Mouse (Mus musculus) heart, embryonic 14.5 days (tissue): Measurements from ENCODE around the gene Traf3ip3. TPM values are rescaled to one million over a fixed set of nuclear protein-coding genes. Genes with fewer than 3 reads are reported as not detected.
A peak's percentile ranks its signal among the peaks of the same experiment; 100 is the strongest.

Experiments
- ATAC-seq: fragments of 200-750 bp; cut with Nextera tagmentation; 2 replicates; pipeline ENCODE4 v1.8.0; 2017; ENCODE audit warnings: low read depth, moderate TSS enrichment; ENCODE audit not compliant: insufficient number of reproducible peaks, insufficient read depth, low FRiP score
- H3K27ac ChIP-seq, 2 experiments: fragments of 200-500 bp in 1 of 2; fragments of 300-500 bp in 1 of 2; sonication (generic) in 1 of 2; replicated peaks in 1 of 2; 2 replicates each; pipeline ENCODE4 v1.5.1; 2012 to 2014; ENCODE audit warnings: low read depth in 2 of 2, low read length in 2 of 2, control low read depth in 1 of 2, mild to moderate bottlenecking in 1 of 2, mixed read lengths in 1 of 2; ENCODE audit not compliant: control insufficient read depth in 1 of 2, insufficient read depth in 1 of 2
- H3K27me3 ChIP-seq: fragments of 300-500 bp; sonication (generic); 2 replicates; pipeline ENCODE4 v1.6.1; 2014; ENCODE audit warnings: mild to moderate bottlenecking, low read length, control low read depth; ENCODE audit not compliant: control insufficient read depth, insufficient read depth
- H3K36me3 ChIP-seq: fragments of 300-500 bp; sonication (generic); 2 replicates; pipeline ENCODE4 v1.6.1; 2014; ENCODE audit warnings: mild to moderate bottlenecking, control low read depth, low read length, mixed read lengths; ENCODE audit not compliant: control insufficient read depth, insufficient read depth
- H3K4me1 ChIP-seq, 2 experiments: fragments of 200-500 bp in 1 of 2; fragments of 300-500 bp in 1 of 2; sonication (generic) in 1 of 2; 2 replicates each; pipeline ENCODE4 v1.6.1; 2012 to 2014; ENCODE audit warnings: low read length in 2 of 2, control low read depth in 1 of 2, mixed read lengths in 1 of 2; ENCODE audit not compliant: control insufficient read depth in 2 of 2, insufficient read depth in 2 of 2
- H3K4me2 ChIP-seq: fragments of 300-500 bp; sonication (generic); 2 replicates; pipeline ENCODE4 v1.6.1; 2014; ENCODE audit warnings: mild to moderate bottlenecking, low read length
- H3K4me3 ChIP-seq, 2 experiments: fragments of 200-500 bp in 1 of 2; fragments of 300-500 bp in 1 of 2; sonication (generic) in 1 of 2; 2 replicates each; pipeline ENCODE4 v1.5.1; 2012 to 2014; ENCODE audit warnings: low read length in 2 of 2, mild to moderate bottlenecking in 2 of 2, control low read depth in 1 of 2, low read depth in 1 of 2, moderate library complexity in 1 of 2; ENCODE audit not compliant: control insufficient read depth in 1 of 2, insufficient read depth in 1 of 2
- H3K9ac ChIP-seq: fragments of 300-500 bp; sonication (generic); 2 replicates; pipeline ENCODE4 v1.6.1; 2014; ENCODE audit warnings: mild to moderate bottlenecking, low read length
- H3K9me3 ChIP-seq: fragments of 300-500 bp; sonication (generic); 2 replicates; pipeline ENCODE4 v1.6.1; 2016; ENCODE audit warnings: low read length, control low read depth; ENCODE audit not compliant: control insufficient read depth
- WGBS: fragments of 180-500 bp; shearing (Covaris S2); extraction: QIAGEN DNeasy Blood & Tissue Kit; methylation state at CpG from one replicate; pipeline ENCODE4 v1.1.7; 2014; 5-methylcytosine and 5-hydroxymethylcytosine counted together
- polyA plus RNA-seq: library from polyadenylated mRNA; unstranded; fragments of >200 nt; fragmentation: Nextera tagmentation; extraction: Ambion mirVana; gene quantifications from 2 replicates; pipeline ENCODE4 v1.2.1, GENCODE M21; 2014

Traf3ip3 gene
- polyA plus RNA-seq, 1 experiment from 2014 or later: 1.9 TPM

- no peaks in the 10 kb centered on the region for H3K9me3 ChIP-seq
- no peak overlapping the region for H3K4me2 ChIP-seq
- no peak overlapping the region for H3K9ac ChIP-seq
- no peak overlapping the region for H3K4me3 ChIP-seq
- no peak for ATAC-seq
- no peak overlapping the region for H3K27ac ChIP-seq
- no peaks in the 10 kb centered on the region for H3K27me3 ChIP-seq
- peaks cover 9% of the 10 kb centered on the region for H3K36me3 ChIP-seq
- H3K4me1 ChIP-seq: peaks cover 2 to 11% of the 10 kb centered on the region in 2 experiments; a peak in 3 of 4 replicates
These were observed 69.1 kb downstream of the Traf3ip3 start for GRCm38 (mm10) chr1:193132385-193132784.

GRCm38 (mm10) chr1:193131311-193131948 lies 70.1 kb downstream of the Traf3ip3 start:
- peaks cover 2 to 11% of the 10 kb centered on the region in 2 experiments; a peak in 3 of 4 replicates for H3K4me1 ChIP-seq
- H3K27ac ChIP-seq: no peak overlapping the region
- no peak overlapping the region for H3K4me3 ChIP-seq
- ATAC-seq: no peak
- H3K36me3 ChIP-seq: peaks cover 19% of the 10 kb centered on the region
- H3K4me2 ChIP-seq: no peak overlapping the region
- H3K9ac ChIP-seq: no peak overlapping the region
- 80% methylated on average over 6 of the region's 6 CpGs for WGBS
- H3K9me3 ChIP-seq: no peaks in the 10 kb centered on the region
- no peaks in the 10 kb centered on the region for H3K27me3 ChIP-seq

- Histone ChIP-seq H3K9me3 (no peaks in the 10 kb centered on the region), H3K4me2 (peak overlapping the region; percentile 66), H3K4me3 (no peak overlapping the region), H3K27ac (0 out of 4 replicates have a peak overlapping the region, but pooled peaks of 1 of the 2 experiments have one; percentile 28), H3K27me3 (no peaks in the 10 kb centered on the region), H3K4me1 (peaks cover 2 to 11% of the 10 kb centered on the region in 2 experiments; a peak in 3 of 4 replicates), H3K9ac (peak overlapping the region; percentile 45; the same call in 1 of the 2 replicates), H3K36me3 (peaks cover 22% of the 10 kb centered on the region)
- ATAC-seq: no peak
- 81% methylated on average over 8 of the region's 8 CpGs for WGBS
These were observed 70.7 kb downstream of the Traf3ip3 start for GRCm38 (mm10) chr1:193130839-193131238.

GRCm38 (mm10) chr1:193130456-193130825 lies 71.1 kb downstream of the Traf3ip3 start:
- 28% methylated on average over 11 of the region's 11 CpGs for WGBS
- ATAC-seq: peak; percentile 31; the same call in 1 of the 2 replicates
- 0 out of 4 replicates have a peak overlapping the region, but pooled peaks of 1 of the 2 experiments have one; percentile 28 for H3K27ac ChIP-seq
- H3K4me2 ChIP-seq: peak overlapping the region; percentile 66
- H3K27me3 ChIP-seq: no peaks in the 10 kb centered on the region
- peak overlapping the region; percentile 36 to 98 for H3K4me3 ChIP-seq
- H3K36me3 ChIP-seq: peaks cover 22% of the 10 kb centered on the region
- H3K9ac ChIP-seq: peak overlapping the region; percentile 45
- H3K9me3 ChIP-seq: no peaks in the 10 kb centered on the region
- peaks cover 2 to 11% of the 10 kb centered on the region in 2 experiments; a peak in 3 of 4 replicates for H3K4me1 ChIP-seq

- Histone ChIP-seq H3K4me1 (peaks cover 2 to 11% of the 10 kb centered on the region in 2 experiments; a peak in 3 of 4 replicates), H3K4me3 (peak within 1 kb of the TSS; percentile 94 to 98), H3K27ac (0 out of 4 replicates have a peak within 1 kb of the TSS, but pooled peaks of 1 of the 2 experiments have one; percentile 28), H3K27me3 (no peaks in the 10 kb centered on the region), H3K4me2 (peak within 1 kb of the TSS; percentile 83), H3K9ac (peak within 1 kb of the TSS; percentile 94), H3K36me3 (peaks cover 25% of the 10 kb centered on the region), H3K9me3 (no peaks in the 10 kb centered on the region)
- under 1% methylated on average over 61 of the region's 61 CpGs for WGBS
- ATAC-seq: peak; percentile 89
These were observed 71.6 kb downstream of the Traf3ip3 start, which contains the start of gene Diexf for GRCm38 (mm10) chr1:193129786-193130455. TSS of gene Diexf (minus strand) at chr1:193130272.

- Histone ChIP-seq H3K4me2 (peak overlapping the region; percentile 83), H3K9me3 (no peaks in the 10 kb centered on the region), H3K4me3 (peak overlapping the region; percentile 94 to 98), H3K27me3 (no peaks in the 10 kb centered on the region), H3K4me1 (peaks cover 2 to 11% of the 10 kb centered on the region in 2 experiments; a peak in 3 of 4 replicates), H3K9ac (peak overlapping the region; percentile 94), H3K36me3 (peaks cover 31% of the 10 kb centered on the region), H3K27ac (no peak overlapping the region)
- no peak for ATAC-seq
- WGBS: 12% methylated on average over 5 of the region's 5 CpGs
These were observed 72.2 kb downstream of the Traf3ip3 start for GRCm38 (mm10) chr1:193129321-193129720.

- ATAC-seq: no peak
- H3K36me3 ChIP-seq: peaks cover 44% of the 10 kb centered on the region
- no peak overlapping the region for H3K9ac ChIP-seq
- no peak overlapping the region for H3K4me3 ChIP-seq
- WGBS: 87% methylated on average over 6 of the region's 6 CpGs
- no peaks in the 10 kb centered on the region for H3K9me3 ChIP-seq
- no peaks in the 10 kb centered on the region for H3K27me3 ChIP-seq
- peaks cover 2 to 11% of the 10 kb centered on the region in 2 experiments; a peak in 3 of 4 replicates for H3K4me1 ChIP-seq
- no peak overlapping the region for H3K27ac ChIP-seq
- H3K4me2 ChIP-seq: no peak overlapping the region
These were observed 73.4 kb downstream of the Traf3ip3 start for GRCm38 (mm10) chr1:193128055-193128454.
